Mouse (Mus musculus): ENCODE data around the gene Syn2.

DNA sequence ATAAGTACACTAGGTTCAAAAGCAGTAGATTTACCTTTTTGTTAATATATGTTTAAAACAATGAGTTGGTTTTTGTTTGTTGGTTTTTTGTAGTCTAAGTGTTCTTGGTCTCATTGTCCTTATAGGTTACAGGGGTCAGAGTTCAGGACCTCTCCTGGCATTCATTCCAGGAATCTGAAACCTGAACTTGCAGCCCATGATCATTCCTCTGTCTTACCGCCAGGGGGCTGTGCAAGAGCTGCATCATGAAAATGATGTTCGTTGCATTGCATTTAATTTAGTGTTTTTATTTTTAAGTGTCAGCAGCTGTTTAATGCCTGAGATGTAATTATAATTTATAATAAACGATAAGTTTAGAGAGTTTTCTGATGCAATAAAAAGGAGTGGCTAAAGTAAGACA lies 40.1 kb downstream of the Syn2 start:
- TF ChIP-seq POLR2A (IDR thresholded peaks at IDR 0.05; ENCODE audit: low read depth, low read length) (no peak), CTCF (conservative IDR thresholded peaks at IDR 0.05; ENCODE audit: insufficient read depth, insufficient read length, low read depth, low read length) (peak; percentile 65)
